Mouse (Mus musculus) embryonic facial prominence, embryonic 13.5 days (tissue): Measurements from ENCODE around the gene Phkb. TPM values are rescaled to one million over a fixed set of nuclear protein-coding genes. Genes with fewer than 3 reads are reported as not detected.

ENCODE experiments used
- ATAC-seq: fragments of 200-750 bp; cut with Nextera tagmentation; 2 replicates; pipeline ENCODE4 v1.8.0; 2017; ENCODE audit warnings: low read depth; ENCODE audit not compliant: insufficient number of reproducible peaks, insufficient read depth, low FRiP score, low TSS enrichment
- H3K27ac ChIP-seq: fragments of 300-500 bp; sonication (generic); 2 replicates; pipeline ENCODE4 v1.5.1; 2015; ENCODE audit warnings: moderate library complexity, mild to moderate bottlenecking, inconsistent platforms
- H3K27me3 ChIP-seq: fragments of 300-500 bp; sonication (generic); 2 replicates; pipeline ENCODE4 v1.6.1; 2015; ENCODE audit warnings: mild to moderate bottlenecking, inconsistent platforms
- H3K36me3 ChIP-seq: fragments of 300-500 bp; sonication (generic); 2 replicates; pipeline ENCODE4 v1.6.1; 2015; ENCODE audit warnings: mild to moderate bottlenecking, inconsistent platforms
- H3K4me1 ChIP-seq: fragments of 300-500 bp; sonication (generic); 2 replicates; pipeline ENCODE4 v1.6.1; 2015; ENCODE audit warnings: inconsistent platforms
- H3K4me2 ChIP-seq: fragments of 300-500 bp; sonication (generic); 2 replicates; pipeline ENCODE4 v1.6.1; 2015; ENCODE audit warnings: moderate library complexity, mild to moderate bottlenecking, inconsistent platforms
- H3K4me3 ChIP-seq: fragments of 300-500 bp; sonication (generic); 2 replicates; pipeline ENCODE4 v1.5.1; 2015; ENCODE audit warnings: mild to moderate bottlenecking, inconsistent platforms
- H3K9ac ChIP-seq: fragments of 300-500 bp; sonication (generic); 2 replicates; pipeline ENCODE4 v1.6.1; 2015; ENCODE audit warnings: mild to moderate bottlenecking, inconsistent platforms
- H3K9me3 ChIP-seq: fragments of 300-500 bp; sonication (generic); 2 replicates; pipeline ENCODE4 v1.6.1; 2016; ENCODE audit warnings: inconsistent platforms
- WGBS: fragments of 180-500 bp; shearing (Covaris S2); methylation state at CpG from one replicate; pipeline ENCODE4 v1.1.7; 2015; ENCODE audit warnings: mixed read lengths; 5-methylcytosine and 5-hydroxymethylcytosine counted together
- polyA plus RNA-seq: library from polyadenylated mRNA; unstranded; fragments of >200 nt; fragmentation: Nextera tagmentation; extraction: Ambion mirVana; gene quantifications from 2 replicates; pipeline ENCODE4 v1.2.1, GENCODE M21; 2015

The Phkb gene
- polyA plus RNA-seq, 1 experiment from 2014 or later: 46.8 TPM

DNA sequence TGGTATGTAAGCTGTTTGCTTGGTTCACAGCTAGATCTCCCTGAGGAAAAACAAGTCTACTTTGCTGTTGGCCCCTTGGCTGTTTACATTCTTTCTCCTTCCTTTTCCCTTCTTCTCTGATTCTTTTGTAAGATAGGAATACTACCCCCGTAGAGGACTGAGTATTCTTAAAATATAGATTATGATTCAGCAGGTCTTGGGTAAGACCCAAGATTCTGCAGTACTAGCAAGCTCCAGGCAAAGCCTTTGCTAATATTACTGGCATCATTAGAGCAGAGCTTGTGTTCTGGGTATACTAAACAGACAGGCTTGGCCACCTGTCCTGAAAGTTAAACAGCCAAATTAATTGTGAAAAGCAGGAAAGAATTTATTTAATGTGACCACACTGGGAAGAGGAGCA is 21.6 kb downstream of the Phkb start:
- H3K36me3 ChIP-seq: no peaks in the 10 kb centered on the region
- no peak overlapping the region for H3K4me3 ChIP-seq
- H3K9ac ChIP-seq: no peak overlapping the region
- WGBS: 58% methylated on average over 1 of the region's 1 CpGs
- H3K27me3 ChIP-seq: no peaks in the 10 kb centered on the region
- H3K9me3 ChIP-seq: no peaks in the 10 kb centered on the region
- H3K4me1 ChIP-seq: no peaks in the 10 kb centered on the region
- no peak overlapping the region for H3K4me2 ChIP-seq
- H3K27ac ChIP-seq: no peak overlapping the region
- no peak for ATAC-seq

DNA sequence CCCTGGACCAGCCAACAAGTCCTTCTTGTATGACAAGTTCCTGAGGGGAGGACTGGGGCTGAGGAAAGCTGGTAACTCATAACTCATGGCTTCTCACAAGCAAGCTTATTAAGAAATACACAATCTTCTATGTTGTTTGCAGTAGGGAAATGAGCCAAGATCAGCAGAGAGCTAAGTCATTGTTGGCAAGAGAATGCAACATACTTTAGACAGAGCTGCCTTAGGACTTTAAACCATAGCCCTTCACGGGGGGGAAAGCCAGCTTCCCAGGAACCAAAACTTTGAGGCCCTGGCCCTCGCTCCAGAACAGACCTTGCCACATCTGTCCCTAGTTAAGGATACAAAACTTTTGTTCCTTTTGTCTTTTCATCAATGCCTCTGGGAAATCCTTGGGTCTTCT is 30.9 kb downstream of the Phkb start:
- Histone ChIP-seq H3K4me3 (no peak overlapping the region), H3K4me1 (peaks cover 9% of the 10 kb centered on the region), H3K9me3 (no peaks in the 10 kb centered on the region), H3K27ac (peak overlapping the region; percentile 79), H3K4me2 (no peak overlapping the region), H3K27me3 (no peaks in the 10 kb centered on the region), H3K36me3 (no peaks in the 10 kb centered on the region), H3K9ac (no peak overlapping the region)
- no peak; the same call in 1 of the 2 replicates for ATAC-seq
- 23% methylated on average over 2 of the region's 2 CpGs for WGBS

DNA sequence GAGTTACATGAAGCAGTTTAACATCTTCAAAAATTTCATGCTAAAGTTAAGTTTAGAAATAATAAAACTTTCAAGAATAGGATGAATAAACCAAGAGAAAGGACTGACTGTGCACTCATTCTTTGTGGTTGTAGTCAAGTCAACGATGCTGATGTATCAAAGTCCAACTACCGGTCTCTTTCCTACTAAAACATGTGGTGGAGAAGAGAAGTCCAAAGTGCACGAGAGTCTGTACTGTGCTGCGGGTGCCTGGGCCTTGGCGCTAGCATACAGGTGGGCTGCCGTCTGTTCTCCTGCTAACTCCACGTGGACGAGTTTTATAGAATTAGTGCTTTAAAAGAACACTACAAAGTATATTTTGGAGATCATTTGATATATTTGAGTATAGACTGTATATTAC is 37.2 kb downstream of the Phkb start:
- Histone ChIP-seq H3K36me3 (peaks cover 30% of the 10 kb centered on the region), H3K4me3 (no peak overlapping the region), H3K4me2 (no peak overlapping the region), H3K9ac (no peak overlapping the region), H3K4me1 (no peaks in the 10 kb centered on the region), H3K27ac (no peak overlapping the region), H3K9me3 (no peaks in the 10 kb centered on the region), H3K27me3 (no peaks in the 10 kb centered on the region)
- no peak for ATAC-seq
- 91% methylated on average over 8 of the region's 8 CpGs for WGBS

DNA sequence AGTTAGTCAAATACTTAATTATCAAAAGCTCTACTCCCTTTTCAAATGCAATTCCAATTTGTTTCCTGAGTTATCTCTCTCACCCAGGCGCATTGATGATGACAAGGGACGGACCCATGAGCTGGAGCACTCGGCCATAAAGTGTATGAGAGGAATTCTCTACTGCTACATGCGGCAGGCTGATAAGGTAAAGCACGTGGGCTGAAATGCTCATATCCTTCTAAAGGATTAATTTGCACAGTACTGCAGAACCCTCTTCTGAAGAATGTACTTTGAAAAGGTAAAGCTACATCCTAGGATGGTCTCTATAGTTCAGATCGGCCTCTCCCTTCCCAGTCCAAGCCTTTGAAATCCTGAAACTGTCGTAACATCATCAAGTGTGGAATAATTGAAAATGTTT is 38.9 kb downstream of the Phkb start:
- Histone ChIP-seq H3K36me3 (peaks cover 35% of the 10 kb centered on the region), H3K27ac (no peak overlapping the region), H3K27me3 (no peaks in the 10 kb centered on the region), H3K9ac (no peak overlapping the region), H3K4me2 (no peak overlapping the region), H3K4me3 (no peak overlapping the region), H3K4me1 (no peaks in the 10 kb centered on the region), H3K9me3 (no peaks in the 10 kb centered on the region)
- whole genome bisulfite sequencing: 91% methylated on average over 7 of the region's 7 CpGs
- no peak for ATAC-seq

DNA sequence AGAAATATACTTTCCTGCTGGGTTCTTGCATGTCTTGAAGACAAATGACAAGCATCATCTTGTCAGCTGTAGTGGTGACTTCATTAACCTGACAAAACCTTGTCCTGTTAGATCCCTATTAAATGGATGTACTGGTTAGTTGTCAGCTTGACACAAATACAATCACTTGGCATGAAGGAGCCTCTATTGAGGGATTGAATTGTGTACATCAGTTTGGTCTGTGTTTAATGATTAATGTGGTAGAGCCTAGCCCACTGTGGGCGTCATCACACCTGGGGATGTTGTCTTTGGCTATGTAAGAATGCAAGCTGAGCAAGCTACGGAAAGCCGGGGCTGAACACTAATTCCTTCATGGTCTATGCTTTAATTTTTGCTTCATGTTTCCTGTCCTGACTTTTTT is 44.1 kb downstream of the Phkb start:
- Histone ChIP-seq H3K9me3 (no peaks in the 10 kb centered on the region), H3K4me3 (no peak overlapping the region), H3K4me2 (no peak overlapping the region), H3K4me1 (no peaks in the 10 kb centered on the region), H3K27me3 (no peaks in the 10 kb centered on the region), H3K36me3 (peaks cover 37% of the 10 kb centered on the region), H3K9ac (no peak overlapping the region), H3K27ac (no peak overlapping the region)
- no peak for ATAC-seq
- WGBS: 94% methylated on average over 3 of the region's 3 CpGs

DNA sequence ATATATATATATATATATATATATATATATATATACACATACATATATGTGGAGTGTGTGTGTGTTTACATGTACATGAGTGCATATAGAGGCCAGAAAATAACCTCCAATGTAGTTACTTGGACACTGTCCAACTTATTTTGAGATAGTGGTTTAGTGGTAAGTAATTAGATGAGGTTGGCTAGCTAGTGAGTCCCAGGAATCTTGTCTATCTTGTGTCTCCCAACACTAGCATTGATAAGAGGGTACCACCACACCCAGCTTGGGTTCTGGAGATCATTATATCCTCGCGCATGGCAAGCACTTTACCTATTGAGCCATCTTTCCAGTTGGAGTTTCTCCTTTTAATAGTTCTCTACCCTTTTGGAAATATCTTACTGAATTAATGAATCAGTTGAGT is 56.9 kb downstream of the Phkb start:
- Histone ChIP-seq H3K9ac (no peak overlapping the region), H3K4me3 (no peak overlapping the region), H3K36me3 (peaks cover 5% of the 10 kb centered on the region; the same call in 1 of the 2 replicates), H3K27me3 (no peaks in the 10 kb centered on the region), H3K4me1 (no peaks in the 10 kb centered on the region), H3K4me2 (no peak overlapping the region), H3K9me3 (no peaks in the 10 kb centered on the region), H3K27ac (no peak overlapping the region)
- WGBS: 96% methylated on average over 2 of the region's 2 CpGs
- no peak for ATAC-seq

DNA sequence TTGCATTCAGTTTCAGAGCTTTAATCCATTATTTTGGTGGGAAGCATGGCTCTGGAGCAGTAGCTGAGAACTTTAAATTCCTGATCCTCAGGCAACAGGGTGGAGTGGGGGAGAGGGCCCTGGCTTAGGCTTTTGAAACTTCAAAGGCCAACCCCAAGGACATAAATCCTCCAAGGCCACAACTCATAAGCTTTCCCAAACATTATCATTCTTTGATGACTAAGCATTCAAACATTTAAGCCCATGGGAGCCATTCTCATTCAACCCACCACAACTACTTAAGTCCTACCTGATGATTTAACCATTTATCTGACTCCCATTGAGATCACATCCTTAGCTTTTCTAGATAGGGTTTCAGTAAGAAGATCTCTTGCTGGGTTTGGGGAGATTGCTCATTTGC is 84.2 kb downstream of the Phkb start:
- H3K36me3 ChIP-seq: no peaks in the 10 kb centered on the region
- no peak overlapping the region for H3K9ac ChIP-seq
- no peaks in the 10 kb centered on the region for H3K27me3 ChIP-seq
- no peak for ATAC-seq
- no peaks in the 10 kb centered on the region for H3K4me1 ChIP-seq
- no peak overlapping the region for H3K27ac ChIP-seq
- no peaks in the 10 kb centered on the region for H3K9me3 ChIP-seq
- no peak overlapping the region for H3K4me3 ChIP-seq
- no peak overlapping the region for H3K4me2 ChIP-seq

DNA sequence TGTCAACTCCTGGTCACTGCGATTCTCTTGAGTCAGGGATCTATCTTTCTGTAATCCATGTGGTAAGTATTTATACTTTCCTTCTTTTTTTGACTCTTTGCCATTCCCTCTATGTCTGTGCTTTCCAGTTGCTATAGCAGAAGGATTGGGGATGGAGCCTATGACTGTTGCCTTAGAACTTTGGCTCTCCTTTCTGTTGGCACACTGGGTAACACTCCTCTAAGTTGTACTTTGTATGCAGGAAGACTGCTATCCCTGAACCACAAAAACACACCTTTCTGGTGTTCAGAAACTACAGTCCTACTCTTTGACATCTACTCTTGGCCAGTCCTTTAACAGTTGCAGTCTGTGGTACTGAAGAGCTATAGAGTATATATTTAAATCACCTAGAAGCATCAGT is 84.8 kb downstream of the Phkb start:
- no peaks in the 10 kb centered on the region for H3K36me3 ChIP-seq
- H3K27me3 ChIP-seq: no peaks in the 10 kb centered on the region
- H3K4me3 ChIP-seq: no peak overlapping the region
- no peaks in the 10 kb centered on the region for H3K4me1 ChIP-seq
- H3K4me2 ChIP-seq: no peak overlapping the region
- ATAC-seq: no peak
- 84% methylated on average over 1 of the region's 1 CpGs for WGBS
- no peak overlapping the region for H3K9ac ChIP-seq
- no peaks in the 10 kb centered on the region for H3K9me3 ChIP-seq
- no peak overlapping the region for H3K27ac ChIP-seq

DNA sequence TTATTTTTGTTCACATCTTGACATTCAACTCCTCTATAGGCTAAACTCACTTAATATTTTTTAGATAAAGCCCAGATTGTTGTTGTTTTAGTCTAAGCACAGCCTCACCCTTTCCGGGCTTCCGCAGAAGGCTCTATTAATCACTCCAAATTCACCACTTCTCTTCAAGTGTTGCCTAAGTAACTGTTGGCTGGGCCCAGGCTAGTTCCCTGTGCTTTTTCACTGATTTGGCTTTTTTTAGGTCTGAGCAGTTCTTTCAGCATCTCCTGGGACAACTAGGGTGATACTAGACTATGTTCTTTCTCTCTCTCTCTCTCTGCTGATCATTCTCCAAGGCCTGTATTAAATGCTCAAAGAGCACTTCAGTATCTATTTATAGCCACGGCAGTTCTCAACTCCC is 85.3 kb downstream of the Phkb start:
- Histone ChIP-seq H3K4me3 (no peak overlapping the region), H3K9ac (no peak overlapping the region), H3K4me1 (no peaks in the 10 kb centered on the region), H3K27ac (no peak overlapping the region), H3K27me3 (no peaks in the 10 kb centered on the region), H3K36me3 (no peaks in the 10 kb centered on the region), H3K4me2 (no peak overlapping the region), H3K9me3 (no peaks in the 10 kb centered on the region)
- 84% methylated on average over 3 of the region's 3 CpGs for WGBS
- ATAC-seq: no peak

DNA sequence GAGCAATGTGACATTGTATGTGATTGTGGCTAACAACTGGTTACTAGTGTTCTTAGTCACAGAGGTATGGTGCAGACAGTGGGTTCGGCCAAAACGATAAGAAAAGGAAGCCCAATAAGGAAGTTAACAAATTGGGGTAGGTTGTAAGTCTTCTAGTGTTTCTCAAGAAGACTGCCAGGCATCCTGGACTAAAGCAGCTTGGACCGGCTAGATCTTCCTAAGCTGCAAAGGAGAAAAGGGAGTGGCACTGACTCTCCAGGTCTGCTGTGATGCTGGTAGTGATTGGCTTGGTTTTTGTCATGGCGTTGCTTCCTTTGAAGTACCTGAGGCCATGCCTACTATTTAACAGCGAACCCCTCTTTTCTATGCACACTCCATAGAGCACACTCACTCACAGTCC is 95.4 kb downstream of the Phkb start:
- 94% methylated on average over 5 of the region's 5 CpGs for WGBS
- Histone ChIP-seq H3K4me3 (no peak overlapping the region), H3K27ac (no peak overlapping the region)

DNA sequence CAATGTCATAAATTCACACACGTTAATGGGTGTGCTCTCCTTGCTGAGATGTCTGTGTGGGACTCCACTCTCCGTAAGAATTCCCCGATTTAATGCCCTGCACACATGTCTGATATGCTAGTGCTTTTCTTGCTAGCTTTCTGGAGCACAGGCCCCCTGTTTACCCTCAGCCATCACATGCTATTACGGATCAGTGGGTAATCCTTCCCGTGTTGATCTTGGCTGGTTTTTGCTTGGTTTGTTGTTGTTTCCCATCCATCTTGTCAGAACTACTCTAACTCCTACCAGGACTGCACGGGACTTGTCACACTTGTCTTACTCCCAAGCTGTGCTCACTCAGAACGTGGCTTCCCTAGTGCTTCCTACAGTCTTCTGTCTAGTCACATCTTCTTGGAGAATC is 96.6 kb downstream of the Phkb start:
- Histone ChIP-seq H3K27ac (no peak overlapping the region), H3K4me2 (no peak overlapping the region), H3K4me3 (no peak overlapping the region), H3K27me3 (no peaks in the 10 kb centered on the region), H3K9me3 (no peaks in the 10 kb centered on the region), H3K9ac (no peak overlapping the region), H3K4me1 (no peaks in the 10 kb centered on the region), H3K36me3 (peaks cover 24% of the 10 kb centered on the region; the same call in 1 of the 2 replicates)
- WGBS: 85% methylated on average over 7 of the region's 7 CpGs
- ATAC-seq: no peak

More for the DNA sequence above, 95.4 kb downstream of the Phkb start:
- Histone ChIP-seq H3K4me2 (no peak overlapping the region), H3K36me3 (peaks cover 18% of the 10 kb centered on the region; the same call in 1 of the 2 replicates), H3K27me3 (no peaks in the 10 kb centered on the region), H3K4me1 (no peaks in the 10 kb centered on the region), H3K9ac (no peak overlapping the region), H3K9me3 (no peaks in the 10 kb centered on the region)
- ATAC-seq: no peak

DNA sequence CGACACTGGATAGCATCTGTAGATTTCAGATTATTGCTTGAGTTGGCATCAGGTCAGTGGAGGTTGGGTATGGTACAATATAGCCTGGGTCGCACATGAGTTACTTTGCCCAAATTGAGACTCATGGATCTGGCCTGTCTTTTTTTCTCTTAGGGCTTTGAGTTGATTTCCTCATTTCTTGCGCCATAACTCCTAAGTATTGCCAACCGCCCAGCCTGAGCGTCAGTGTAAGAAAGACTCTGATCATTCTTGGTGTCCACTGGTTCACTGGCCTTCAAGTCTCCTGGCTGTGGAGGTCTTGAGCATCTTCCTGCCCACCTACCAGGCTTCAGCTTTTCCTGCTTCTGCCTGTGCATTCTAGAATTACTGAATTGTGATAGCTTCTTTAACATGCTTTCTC is 104.1 kb downstream of the Phkb start:
- no peaks in the 10 kb centered on the region for H3K27me3 ChIP-seq
- no peaks in the 10 kb centered on the region for H3K9me3 ChIP-seq
- H3K4me2 ChIP-seq: no peak overlapping the region
- H3K9ac ChIP-seq: no peak overlapping the region
- H3K36me3 ChIP-seq: peaks cover 31% of the 10 kb centered on the region
- WGBS: 94% methylated on average over 5 of the region's 5 CpGs
- H3K27ac ChIP-seq: no peak overlapping the region
- no peak for ATAC-seq
- H3K4me1 ChIP-seq: no peaks in the 10 kb centered on the region
- no peak overlapping the region for H3K4me3 ChIP-seq

DNA sequence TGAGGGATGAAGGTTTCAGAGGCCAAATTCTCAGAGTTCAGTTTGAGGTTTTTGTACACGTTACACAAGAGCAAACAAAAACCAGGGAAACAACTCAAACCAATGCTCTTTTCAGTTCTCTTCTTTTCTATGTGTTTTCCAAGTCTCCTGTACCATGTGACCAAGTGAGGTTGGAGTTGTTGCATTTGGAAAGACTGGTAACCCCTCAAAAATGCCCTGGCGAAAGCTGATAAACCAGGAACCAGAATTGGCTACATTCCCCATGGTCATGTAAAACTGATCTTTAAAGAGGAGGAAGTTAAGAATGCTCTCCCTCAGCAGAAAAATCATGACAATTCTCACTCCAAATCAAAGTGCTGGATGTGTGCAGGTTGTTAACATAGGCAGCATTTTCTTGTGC is 117.6 kb downstream of the Phkb start:
- H3K27me3 ChIP-seq: no peaks in the 10 kb centered on the region
- no peaks in the 10 kb centered on the region for H3K9me3 ChIP-seq
- H3K4me2 ChIP-seq: no peak overlapping the region
- no peak for ATAC-seq
- H3K9ac ChIP-seq: no peak overlapping the region
- H3K36me3 ChIP-seq: peaks cover 12% of the 10 kb centered on the region
- no peaks in the 10 kb centered on the region for H3K4me1 ChIP-seq
- 90% methylated on average over 2 of the region's 2 CpGs for WGBS
- no peak overlapping the region for H3K4me3 ChIP-seq
- no peak overlapping the region for H3K27ac ChIP-seq
